Mouse (Mus musculus): ENCODE measurements around the gene Wfs1. TPM values are rescaled to one million over a fixed set of nuclear protein-coding genes. Genes with fewer than 3 reads are reported as not detected.
A peak's percentile ranks its signal among the peaks of the same experiment; 100 is the strongest.
"Not testable (repeated sequence)": the region's sequence is repeated elsewhere in the genome, so short reads cannot be mapped to it uniquely, and the experiment has no call there.

The Wfs1 gene
- polyA plus RNA-seq, 1 experiment from 2014 or later: 23.8 TPM

DNA sequence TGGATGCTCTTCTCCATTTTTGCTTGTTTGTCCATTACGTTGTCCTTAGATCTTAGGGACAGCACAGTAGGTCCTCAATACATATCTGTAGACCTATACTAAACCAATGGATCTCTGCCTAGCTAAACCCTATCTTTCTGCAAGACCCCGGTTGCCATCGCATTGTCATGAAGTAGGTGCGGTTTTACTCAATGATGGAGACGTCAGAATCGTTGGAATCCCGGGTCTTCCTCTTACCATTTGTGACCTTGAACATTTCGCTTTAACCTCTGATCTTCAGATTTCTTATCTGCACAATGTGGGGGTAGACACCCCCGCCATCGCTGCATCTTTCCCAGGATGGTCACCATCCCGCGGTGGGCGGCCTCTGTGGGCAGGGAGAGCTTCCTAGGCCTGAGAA, 38.7 kb upstream of the Wfs1 start:
- no peak for ATAC-seq (replicated peaks; ENCODE audit: insufficient number of reproducible peaks, low FRiP score, low TSS enrichment)
- H3K27ac ChIP-seq (ENCODE audit: low read depth, low read length): no peak overlapping the region
- H3K9ac ChIP-seq (ENCODE audit: low read depth, low read length): no peak overlapping the region
- no peaks in the 10 kb centered on the region for H3K36me3 ChIP-seq (ENCODE audit: control insufficient read depth, insufficient read depth, low read length)
- WGBS (ENCODE audit: insufficient replicate concordance): 13% methylated on average over 13 of the region's 13 CpGs
- H3K4me1 ChIP-seq (ENCODE audit: control insufficient read depth, insufficient read depth, low read length): peaks cover 6% of the 10 kb centered on the region
- peaks cover 70% of the 10 kb centered on the region for H3K27me3 ChIP-seq (ENCODE audit: control insufficient read depth, insufficient read depth, low read length)
- H3K4me2 ChIP-seq: peak overlapping the region; percentile 99
- peak overlapping the region; percentile 62 for H3K4me3 ChIP-seq (ENCODE audit: low read depth, low read length)
- no peaks in the 10 kb centered on the region for H3K9me3 ChIP-seq (replicated peaks; ENCODE audit: control insufficient read depth, low read length)

DNA sequence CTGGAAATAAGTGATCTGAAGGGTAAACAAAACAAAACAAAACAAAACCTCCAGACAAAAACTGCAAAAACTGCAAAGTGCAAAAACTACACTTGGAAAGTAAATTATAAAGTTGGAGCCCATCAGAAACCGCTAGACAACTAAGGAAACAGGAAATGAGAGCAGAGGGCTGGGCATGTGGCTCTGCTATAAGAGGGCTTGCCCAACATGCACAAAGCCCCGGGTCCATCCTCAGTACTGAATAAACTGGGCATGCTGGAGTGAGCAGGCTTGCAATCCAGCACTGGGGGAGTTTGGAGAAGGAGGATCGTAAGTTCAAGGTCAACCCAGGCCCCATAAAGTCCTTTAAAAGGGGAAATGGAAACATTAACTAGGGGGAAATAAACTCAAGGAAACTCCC, 28.2 kb upstream of the Wfs1 start:
- WGBS (ENCODE audit: insufficient replicate concordance): 75% methylated on average over 3 of the region's 3 CpGs
- no peak for ATAC-seq (replicated peaks; ENCODE audit: insufficient number of reproducible peaks, low FRiP score, low TSS enrichment)
- Histone ChIP-seq H3K4me1 (ENCODE audit: control insufficient read depth, insufficient read depth, low read length) (no peaks in the 10 kb centered on the region), H3K36me3 (ENCODE audit: control insufficient read depth, insufficient read depth, low read length) (no peaks in the 10 kb centered on the region), H3K4me2 (no peak overlapping the region), H3K4me3 (ENCODE audit: low read depth, low read length) (no peak overlapping the region), H3K27ac (ENCODE audit: low read depth, low read length) (no peak overlapping the region), H3K9ac (ENCODE audit: low read depth, low read length) (no peak overlapping the region), H3K9me3 (replicated peaks; ENCODE audit: control insufficient read depth, low read length) (no peaks in the 10 kb centered on the region), H3K27me3 (ENCODE audit: control insufficient read depth, insufficient read depth, low read length) (0 out of 2 replicates have a peak, but pooled peaks cover 5% of the 10 kb centered on the region)

DNA sequence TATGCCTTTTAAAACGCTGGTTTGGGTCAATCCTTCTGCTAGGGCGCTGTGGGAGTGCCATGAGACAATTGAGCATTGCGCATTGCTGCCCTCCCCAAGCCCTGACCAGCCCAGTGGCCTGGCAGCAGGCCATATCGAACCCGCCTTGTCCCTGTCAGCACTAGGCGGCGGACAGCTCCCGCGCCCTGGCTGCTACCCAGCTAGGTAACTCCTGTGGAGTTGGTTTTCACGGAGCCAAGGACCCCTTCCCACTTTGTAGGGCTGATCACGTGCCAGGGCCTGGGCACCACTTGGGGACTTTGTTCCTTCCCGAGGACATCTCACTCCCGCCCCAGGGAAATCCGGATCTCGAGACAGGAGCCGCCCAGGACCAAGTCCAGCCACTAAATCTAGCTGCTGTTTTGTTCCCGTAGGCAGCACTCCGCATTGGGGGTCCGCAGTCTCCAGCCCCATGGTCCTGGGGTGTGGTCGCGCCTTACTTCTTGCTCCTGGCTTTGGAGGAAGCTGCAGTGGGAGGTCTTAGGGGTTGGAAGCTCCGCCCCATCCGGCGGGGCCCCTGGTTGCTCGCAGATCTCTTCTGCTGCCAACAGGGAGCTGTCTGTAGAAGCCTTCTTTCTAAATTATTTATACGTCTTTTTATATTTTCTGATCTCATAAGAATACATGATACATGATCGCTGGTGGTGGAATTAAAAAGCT, 26.8 kb upstream of the Wfs1 start:
- Histone ChIP-seq H3K4me1 (ENCODE audit: control insufficient read depth, insufficient read depth, low read length) (no peaks in the 10 kb centered on the region), H3K4me3 (ENCODE audit: low read depth, low read length) (no peak overlapping the region), H3K9ac (ENCODE audit: low read depth, low read length) (no peak overlapping the region), H3K4me2 (no peak overlapping the region), H3K9me3 (replicated peaks; ENCODE audit: control insufficient read depth, low read length) (no peaks in the 10 kb centered on the region), H3K27me3 (ENCODE audit: control insufficient read depth, insufficient read depth, low read length) (0 out of 2 replicates have a peak, but pooled peaks cover 2% of the 10 kb centered on the region), H3K27ac (ENCODE audit: low read depth, low read length) (no peak overlapping the region), H3K36me3 (ENCODE audit: control insufficient read depth, insufficient read depth, low read length) (no peaks in the 10 kb centered on the region)
- WGBS (ENCODE audit: insufficient replicate concordance): 8% methylated on average over 27 of the region's 27 CpGs
- ATAC-seq (replicated peaks; ENCODE audit: insufficient number of reproducible peaks, low FRiP score, low TSS enrichment): no peak

GRCm38 (mm10) chr5:37010666-37011317, 21.8 kb upstream of the Wfs1 start:
- Histone ChIP-seq H3K36me3 (ENCODE audit: control insufficient read depth, insufficient read depth, low read length) (no peaks in the 10 kb centered on the region), H3K9me3 (replicated peaks; ENCODE audit: control insufficient read depth, low read length) (peaks cover 3% of the 10 kb centered on the region; the same call in 1 of the 2 replicates), H3K4me1 (ENCODE audit: control insufficient read depth, insufficient read depth, low read length) (no peaks in the 10 kb centered on the region), H3K27me3 (ENCODE audit: control insufficient read depth, insufficient read depth, low read length) (no peaks in the 10 kb centered on the region), H3K4me3 (ENCODE audit: low read depth, low read length) (no peak overlapping the region), H3K27ac (ENCODE audit: low read depth, low read length) (no peak overlapping the region), H3K9ac (ENCODE audit: low read depth, low read length) (no peak overlapping the region), H3K4me2 (no peak overlapping the region)
- WGBS (ENCODE audit: insufficient replicate concordance): 70% methylated on average over 10 of the region's 10 CpGs
- ATAC-seq (replicated peaks; ENCODE audit: insufficient number of reproducible peaks, low FRiP score, low TSS enrichment): no peak

- not testable (repeated sequence) for H3K36me3 ChIP-seq (ENCODE audit: control insufficient read depth, insufficient read depth, low read length); H3K4me3 ChIP-seq (ENCODE audit: low read depth, low read length); H3K4me1 ChIP-seq (ENCODE audit: control insufficient read depth, insufficient read depth, low read length); H3K27me3 ChIP-seq (ENCODE audit: control insufficient read depth, insufficient read depth, low read length); H3K4me2 ChIP-seq; H3K9me3 ChIP-seq (replicated peaks; ENCODE audit: control insufficient read depth, low read length); ATAC-seq (replicated peaks; ENCODE audit: insufficient number of reproducible peaks, low FRiP score, low TSS enrichment); H3K27ac ChIP-seq (ENCODE audit: low read depth, low read length); H3K9ac ChIP-seq (ENCODE audit: low read depth, low read length)
- 21% methylated on average over 13 of the region's 13 CpGs for WGBS (ENCODE audit: insufficient replicate concordance)
Observed at GRCm38 (mm10) chr5:37009761-37010160, 20.8 kb upstream of the Wfs1 start.

DNA sequence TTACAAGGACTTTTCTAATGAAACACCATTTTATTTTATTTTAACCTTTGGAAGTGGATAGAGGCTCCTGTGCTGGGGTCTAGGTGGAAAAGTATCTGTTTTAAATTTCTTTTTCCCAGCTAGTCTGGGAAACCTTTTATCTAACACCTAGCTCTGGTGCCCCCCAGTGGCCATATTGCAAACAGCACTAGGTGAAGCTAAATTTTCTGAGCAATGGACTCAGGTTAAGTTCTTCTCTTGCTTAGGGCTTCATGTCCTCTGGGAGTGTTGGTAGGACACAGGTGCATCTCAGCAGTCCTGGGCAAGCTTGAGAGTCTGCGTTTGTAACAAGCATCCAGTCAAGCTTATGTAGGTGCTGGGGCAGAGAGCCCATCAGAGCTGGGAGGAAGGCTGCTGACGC, 13.0 kb upstream of the Wfs1 start:
- H3K4me2 ChIP-seq: no peak overlapping the region
- H3K9ac ChIP-seq (ENCODE audit: low read depth, low read length): no peak overlapping the region
- no peaks in the 10 kb centered on the region for H3K4me1 ChIP-seq (ENCODE audit: control insufficient read depth, insufficient read depth, low read length)
- no peaks in the 10 kb centered on the region for H3K36me3 ChIP-seq (ENCODE audit: control insufficient read depth, insufficient read depth, low read length)
- peaks cover 7% of the 10 kb centered on the region; the same call in 1 of the 2 replicates for H3K27me3 ChIP-seq (ENCODE audit: control insufficient read depth, insufficient read depth, low read length)
- no peaks in the 10 kb centered on the region for H3K9me3 ChIP-seq (replicated peaks; ENCODE audit: control insufficient read depth, low read length)
- 54% methylated on average over 2 of the region's 2 CpGs for WGBS (ENCODE audit: insufficient replicate concordance)
- H3K4me3 ChIP-seq (ENCODE audit: low read depth, low read length): no peak overlapping the region
- no peak for ATAC-seq (replicated peaks; ENCODE audit: insufficient number of reproducible peaks, low FRiP score, low TSS enrichment)
- H3K27ac ChIP-seq (ENCODE audit: low read depth, low read length): no peak overlapping the region

DNA sequence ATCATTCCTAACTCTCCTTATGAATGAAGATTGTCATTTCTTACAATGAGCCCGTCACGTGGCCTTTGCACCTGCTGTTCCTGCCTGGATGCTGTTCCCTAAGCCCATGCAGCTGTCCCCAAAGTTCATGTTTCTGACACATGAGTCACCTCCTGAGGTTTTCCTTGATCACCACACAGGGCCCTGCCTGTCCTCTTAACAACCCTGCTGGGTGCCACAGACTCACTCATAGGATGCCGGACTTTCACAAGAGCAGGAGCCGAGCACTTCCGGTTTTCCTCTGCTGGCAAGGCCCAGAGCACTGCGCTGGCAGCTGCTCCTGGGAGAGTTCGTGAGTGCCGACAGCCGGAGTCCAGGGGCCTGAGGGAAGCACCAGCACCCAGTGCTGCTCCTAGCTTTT, 12.0 kb upstream of the Wfs1 start:
- Histone ChIP-seq H3K9me3 (replicated peaks; ENCODE audit: control insufficient read depth, low read length) (no peaks in the 10 kb centered on the region), H3K4me3 (ENCODE audit: low read depth, low read length) (no peak overlapping the region), H3K9ac (ENCODE audit: low read depth, low read length) (no peak overlapping the region), H3K27ac (ENCODE audit: low read depth, low read length) (no peak overlapping the region), H3K4me2 (no peak overlapping the region), H3K36me3 (ENCODE audit: control insufficient read depth, insufficient read depth, low read length) (no peaks in the 10 kb centered on the region), H3K27me3 (ENCODE audit: control insufficient read depth, insufficient read depth, low read length) (peaks cover 7% of the 10 kb centered on the region; the same call in 1 of the 2 replicates), H3K4me1 (ENCODE audit: control insufficient read depth, insufficient read depth, low read length) (no peaks in the 10 kb centered on the region)
- WGBS (ENCODE audit: insufficient replicate concordance): 76% methylated on average over 9 of the region's 9 CpGs
- ATAC-seq (replicated peaks; ENCODE audit: insufficient number of reproducible peaks, low FRiP score, low TSS enrichment): no peak

DNA sequence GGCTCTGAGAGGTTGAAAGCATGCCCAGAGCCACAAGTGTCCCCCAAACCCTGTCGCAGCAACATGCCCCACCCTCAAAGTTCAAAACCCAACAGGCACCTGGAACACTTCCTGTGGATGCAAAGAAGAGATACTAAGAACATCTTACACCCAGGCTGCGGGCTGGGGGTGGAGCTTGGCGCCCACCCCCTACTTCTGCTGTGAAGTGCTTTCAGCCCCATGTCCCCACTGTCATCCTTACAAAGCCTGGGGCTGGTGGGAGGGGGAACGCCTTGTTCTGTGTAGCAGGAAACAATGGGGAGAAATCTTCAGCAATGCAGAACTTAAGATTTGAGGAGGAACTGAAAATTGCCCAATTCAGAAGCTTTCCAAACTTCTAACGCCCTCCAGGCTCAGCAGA, 9.0 kb upstream of the Wfs1 start:
- Histone ChIP-seq H3K9ac (ENCODE audit: low read depth, low read length) (no peak overlapping the region), H3K27me3 (ENCODE audit: control insufficient read depth, insufficient read depth, low read length) (peaks cover 7% of the 10 kb centered on the region; the same call in 1 of the 2 replicates), H3K4me1 (ENCODE audit: control insufficient read depth, insufficient read depth, low read length) (no peaks in the 10 kb centered on the region), H3K27ac (ENCODE audit: low read depth, low read length) (no peak overlapping the region), H3K36me3 (ENCODE audit: control insufficient read depth, insufficient read depth, low read length) (no peaks in the 10 kb centered on the region), H3K4me3 (ENCODE audit: low read depth, low read length) (no peak overlapping the region), H3K4me2 (no peak overlapping the region), H3K9me3 (replicated peaks; ENCODE audit: control insufficient read depth, low read length) (no peaks in the 10 kb centered on the region)
- ATAC-seq (replicated peaks; ENCODE audit: insufficient number of reproducible peaks, low FRiP score, low TSS enrichment): no peak
- 47% methylated on average over 5 of the region's 5 CpGs for WGBS (ENCODE audit: insufficient replicate concordance)

- Histone ChIP-seq H3K4me2 (no peak overlapping the region), H3K9me3 (replicated peaks; ENCODE audit: control insufficient read depth, low read length) (no peaks in the 10 kb centered on the region), H3K4me3 (ENCODE audit: low read depth, low read length) (no peak overlapping the region), H3K36me3 (ENCODE audit: control insufficient read depth, insufficient read depth, low read length) (no peaks in the 10 kb centered on the region), H3K9ac (ENCODE audit: low read depth, low read length) (no peak overlapping the region), H3K27me3 (ENCODE audit: control insufficient read depth, insufficient read depth, low read length) (peaks cover 7% of the 10 kb centered on the region; the same call in 1 of the 2 replicates), H3K27ac (ENCODE audit: low read depth, low read length) (no peak overlapping the region), H3K4me1 (ENCODE audit: control insufficient read depth, insufficient read depth, low read length) (no peaks in the 10 kb centered on the region)
- WGBS (ENCODE audit: insufficient replicate concordance): 85% methylated on average over 14 of the region's 14 CpGs
- ATAC-seq (replicated peaks; ENCODE audit: insufficient number of reproducible peaks, low FRiP score, low TSS enrichment): no peak
Observed at GRCm38 (mm10) chr5:36996410-36996809, 7.4 kb upstream of the Wfs1 start.
